In the genomic region with DNA sequence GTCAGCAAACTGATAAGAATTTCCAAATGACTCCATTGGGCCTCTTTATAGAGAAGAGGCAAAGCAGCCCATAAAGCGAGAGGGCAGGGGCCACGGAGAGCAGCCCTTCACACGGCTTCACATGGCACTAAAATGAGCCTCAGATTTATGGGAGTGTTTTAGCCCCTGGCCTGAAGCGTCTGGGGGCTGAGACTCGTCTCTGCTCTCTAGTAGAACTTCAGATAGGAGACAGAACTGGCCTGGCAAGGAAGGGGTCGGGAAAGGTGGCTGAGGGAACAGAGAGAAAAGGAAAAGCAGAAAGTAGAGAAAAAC, we compare ENCODE assay signal across 11 mouse cellular contexts. TPM values are rescaled to one million over a fixed set of nuclear protein-coding genes. Genes with fewer than 3 reads are reported as not detected.
DNase-seq lines count a peak whose midpoint lies in the region; ATAC-seq and TF ChIP-seq lines count a peak whose summit lies in the region.
"Had no signal": no experiment of that assay in that cellular context is flagged by ENCODE, and none has a peak within 500 bp of the region (broad histone marks: within the 10 kb centered on the region; RNA-seq: fewer than 3 reads in every experiment).

No protein-coding gene starts in this region.

- no peaks in the 10 kb centered on the region for H3K36me3 ChIP-seq in intestine, embryonic 15.5 days
- H3K36me3 ChIP-seq in intestine, postnatal 0 days (ENCODE audit: control insufficient read depth, insufficient read depth): no peaks in the 10 kb centered on the region
- no peaks in the 10 kb centered on the region for H3K36me3 ChIP-seq in stomach, embryonic 14.5 days (ENCODE audit: control insufficient read depth, insufficient read depth, low read length)
- no peaks in the 10 kb centered on the region for H3K36me3 ChIP-seq in stomach, postnatal 0 days (ENCODE audit: control insufficient read depth, insufficient read depth, low read length)
- H3K36me3 ChIP-seq in limb, embryonic 15.5 days: no peaks in the 10 kb centered on the region

- H3K27me3 ChIP-seq in intestine, embryonic 15.5 days (replicated peaks): no peaks in the 10 kb centered on the region
- H3K27me3 ChIP-seq in intestine, postnatal 0 days (replicated peaks; ENCODE audit: control insufficient read depth, insufficient read depth, low read length): no peaks in the 10 kb centered on the region
- H3K27me3 ChIP-seq in stomach, embryonic 14.5 days (ENCODE audit: control insufficient read depth, insufficient read depth, low read length): no peaks in the 10 kb centered on the region
- H3K27me3 ChIP-seq in stomach, postnatal 0 days (ENCODE audit: control insufficient read depth, insufficient read depth, low read length): no peaks in the 10 kb centered on the region
- no peaks in the 10 kb centered on the region for H3K27me3 ChIP-seq in limb, embryonic 15.5 days
- H3K27me3 ChIP-seq: heart, embryonic 12.5 days; liver, embryonic 12.5 days had no signal

- peak; percentile 78 for ATAC-seq in intestine, embryonic 15.5 days
- no peak for ATAC-seq in intestine, postnatal 0 days
- no peak for ATAC-seq in stomach, embryonic 14.5 days (ENCODE audit: insufficient number of reproducible peaks, insufficient read depth, low FRiP score, low read depth)
- ATAC-seq in stomach, postnatal 0 days (ENCODE audit: low FRiP score, low TSS enrichment): no peak
- ATAC-seq in limb, embryonic 15.5 days (ENCODE audit: insufficient number of reproducible peaks, low FRiP score, low TSS enrichment, low read depth): no peak
- ATAC-seq: liver, embryonic 12.5 days had no signal

- TF ChIP-seq CTCF in intestine, postnatal 0 days (IDR thresholded peaks at IDR 0.05; ENCODE audit: low read depth): no peak
- TF ChIP-seq CTCF in stomach, postnatal 0 days (IDR thresholded peaks at IDR 0.05; ENCODE audit: low read depth): no peak

- H3K27ac ChIP-seq in intestine, embryonic 15.5 days: no peak overlapping the region
- no peak overlapping the region for H3K27ac ChIP-seq in intestine, postnatal 0 days (ENCODE audit: low read depth, low read length)
- H3K27ac ChIP-seq in stomach, embryonic 14.5 days (ENCODE audit: low read length): peak overlapping the region; percentile 28; the same call in 1 of the 2 replicates
- no peak overlapping the region for H3K27ac ChIP-seq in stomach, postnatal 0 days (replicated peaks)
- H3K27ac ChIP-seq in limb, embryonic 15.5 days: 0 out of 2 replicates have a peak overlapping the region, but pooled peaks have one; percentile 14
- H3K27ac ChIP-seq: liver, embryonic 12.5 days had no signal

- no peak for DNase-seq in stomach, postnatal 0 days (ENCODE audit: low spot score)
- no peak for DNase-seq in spleen, postnatal 10 days (ENCODE audit: low spot score in 2 of 2)
- no peak for DNase-seq in left cerebral cortex, postnatal 10 days (ENCODE audit: extremely low spot score in 1 of 2, low spot score in 2 of 2)
- DNase-seq: cerebellum, adult 9-10 months; thymus, postnatal 36 days had no signal

- H3K4me1 ChIP-seq in intestine, embryonic 15.5 days (replicated peaks): peaks cover 13% of the 10 kb centered on the region
- peaks cover 11% of the 10 kb centered on the region; the same call in 1 of the 2 replicates for H3K4me1 ChIP-seq in intestine, postnatal 0 days (replicated peaks; ENCODE audit: control insufficient read depth, insufficient read depth, low read length)
- peaks cover 13% of the 10 kb centered on the region for H3K4me1 ChIP-seq in stomach, embryonic 14.5 days (ENCODE audit: control insufficient read depth, insufficient read depth, low read length)
- H3K4me1 ChIP-seq in stomach, postnatal 0 days (replicated peaks; ENCODE audit: control insufficient read depth, insufficient read depth): no peaks in the 10 kb centered on the region
- peaks cover 57% of the 10 kb centered on the region for H3K4me1 ChIP-seq in limb, embryonic 15.5 days

- no peak overlapping the region for H3K4me3 ChIP-seq in intestine, embryonic 15.5 days (replicated peaks)
- no peak overlapping the region for H3K4me3 ChIP-seq in intestine, postnatal 0 days (ENCODE audit: low read depth, low read length)
- no peak overlapping the region for H3K4me3 ChIP-seq in stomach, embryonic 14.5 days (ENCODE audit: low read depth, low read length)
- H3K4me3 ChIP-seq in stomach, postnatal 0 days (ENCODE audit: low read depth, low read length): no peak overlapping the region
- no peak overlapping the region for H3K4me3 ChIP-seq in limb, embryonic 15.5 days
- H3K4me3 ChIP-seq: heart, embryonic 12.5 days; liver, embryonic 12.5 days had no signal

- H3K9me3 ChIP-seq in intestine, embryonic 15.5 days: no peaks in the 10 kb centered on the region
- no peaks in the 10 kb centered on the region for H3K9me3 ChIP-seq in intestine, postnatal 0 days (ENCODE audit: control insufficient read depth)
- H3K9me3 ChIP-seq in stomach, embryonic 14.5 days (ENCODE audit: control insufficient read depth, low read depth, low read length): no peaks in the 10 kb centered on the region
- no peaks in the 10 kb centered on the region for H3K9me3 ChIP-seq in stomach, postnatal 0 days (ENCODE audit: control insufficient read depth, low read length)
- no peaks in the 10 kb centered on the region for H3K9me3 ChIP-seq in limb, embryonic 15.5 days
- H3K9me3 ChIP-seq: heart, embryonic 12.5 days; liver, embryonic 12.5 days had no signal

- no peak for TF ChIP-seq EP300 in stomach, postnatal 0 days (optimal IDR thresholded peaks at IDR 0.05)

- 19% methylated on average over 6 of the region's 6 CpGs for WGBS in intestine, embryonic 15.5 days
- 23% methylated on average over 6 of the region's 6 CpGs for WGBS in intestine, postnatal 0 days
- 29% methylated on average over 6 of the region's 6 CpGs for WGBS in stomach, embryonic 14.5 days
- WGBS in stomach, postnatal 0 days: 45% methylated on average over 6 of the region's 6 CpGs
- WGBS in limb, embryonic 15.5 days: 33% methylated on average over 6 of the region's 6 CpGs

- intact Hi-C loops in left cerebral cortex, postnatal 10 days (cut with DNase I): loop anchor here (5.0 kb wide), 1 partner anchor 118 kb away; no protein-coding TSS in a partner anchor

- H3K9ac ChIP-seq in intestine, embryonic 15.5 days: no peak overlapping the region
- no peak overlapping the region for H3K9ac ChIP-seq in intestine, postnatal 0 days (ENCODE audit: low read depth, low read length)
- H3K9ac ChIP-seq in stomach, embryonic 14.5 days (replicated peaks; ENCODE audit: low read depth, low read length): no peak overlapping the region
- H3K9ac ChIP-seq in stomach, postnatal 0 days (ENCODE audit: low read length): no peak overlapping the region
- no peak overlapping the region for H3K9ac ChIP-seq in limb, embryonic 15.5 days
- H3K9ac ChIP-seq: heart, embryonic 12.5 days; liver, embryonic 12.5 days had no signal

- 0 out of 2 replicates have a peak overlapping the region, but pooled peaks have one; percentile 9 for H3K4me2 ChIP-seq in intestine, embryonic 15.5 days (replicated peaks)
- no peak overlapping the region; the same call in 1 of the 2 replicates for H3K4me2 ChIP-seq in intestine, postnatal 0 days (replicated peaks; ENCODE audit: low read depth)
- no peak overlapping the region for H3K4me2 ChIP-seq in stomach, embryonic 14.5 days (replicated peaks; ENCODE audit: low read depth, low read length)
- no peak overlapping the region for H3K4me2 ChIP-seq in stomach, postnatal 0 days (replicated peaks; ENCODE audit: low read depth)
- no peak overlapping the region for H3K4me2 ChIP-seq in limb, embryonic 15.5 days
- H3K4me2 ChIP-seq: heart, embryonic 12.5 days; liver, embryonic 12.5 days had no signal

RNA-seq across cellular contexts. Expression of a gene that starts 42.5 kb away (rescaled TPM):
- polyA plus RNA-seq in intestine, embryonic 15.5 days (2015; fragmentation: Nextera tagmentation; extraction: Ambion mirVana): 92.9 and 93.6 TPM in 2 replicates
- 40.8 and 43.1 TPM in 2 replicates for polyA plus RNA-seq in intestine, postnatal 0 days (2015; fragmentation: Nextera tagmentation; extraction: Ambion mirVana)
- polyA plus RNA-seq in stomach, embryonic 14.5 days (2014; fragmentation: Nextera tagmentation; extraction: Ambion mirVana): 110 and 113 TPM in 2 replicates
- 51.0 and 51.2 TPM in 2 replicates for polyA plus RNA-seq in stomach, postnatal 0 days (2015; fragmentation: Nextera tagmentation; extraction: Ambion mirVana)
- polyA plus RNA-seq in limb, embryonic 15.5 days (2015; fragmentation: Nextera tagmentation; extraction: Ambion mirVana): 114 and 121 TPM in 2 replicates
- total RNA-seq in left cerebral cortex, postnatal 10 days (2021): 10 to 100 TPM; 55.5 to 58.1 TPM

Comparison
In these comparisons a context has a peak if more than half of its experiments do, and no peak if none do; other contexts are left out.
1. H3K27ac ChIP-seq: peak in stomach, embryonic 14.5 days (single experiment) and limb, embryonic 15.5 days (single experiment); none in intestine, embryonic 15.5 days (single experiment), intestine, postnatal 0 days (single experiment) and stomach, postnatal 0 days (single experiment).